Mouse (Mus musculus) cortical plate, adult 2 months (tissue): ENCODE measurements around the gene Tmem121.

Experiments used
- CTCF ChIP-seq: fragments of 200-500 bp; IDR thresholded peaks from 2 replicates; pipeline ENCODE4 v1.5.1; 2011; ENCODE audit warnings: mild to moderate bottlenecking, control low read depth, low read length; ENCODE audit not compliant: insufficient read depth; ENCODE audit errors: extremely low read depth
- POLR2A ChIP-seq: fragments of 200-500 bp; IDR thresholded peaks from 2 replicates; pipeline ENCODE4 v1.6.1; 2011; ENCODE audit warnings: mild to moderate bottlenecking, low read length, control low read depth; ENCODE audit not compliant: insufficient read depth; ENCODE audit errors: extremely low read depth

- no peak for TF ChIP-seq CTCF
- no peak for TF ChIP-seq POLR2A
Measured at GRCm38 (mm10) chr12:113140616-113141411, 44.9 kb upstream of the Tmem121 start.
